Mouse (Mus musculus) telencephalon, adult 2 months (tissue): ENCODE measurements around the gene Dclk1.

Source experiments
- DNase-seq: peaks from one replicate; pipeline ENCODE4 v3.0.0-alpha.2; 2011; ENCODE audit warnings: low read depth, low spot score

The Dclk1 gene

DNA sequence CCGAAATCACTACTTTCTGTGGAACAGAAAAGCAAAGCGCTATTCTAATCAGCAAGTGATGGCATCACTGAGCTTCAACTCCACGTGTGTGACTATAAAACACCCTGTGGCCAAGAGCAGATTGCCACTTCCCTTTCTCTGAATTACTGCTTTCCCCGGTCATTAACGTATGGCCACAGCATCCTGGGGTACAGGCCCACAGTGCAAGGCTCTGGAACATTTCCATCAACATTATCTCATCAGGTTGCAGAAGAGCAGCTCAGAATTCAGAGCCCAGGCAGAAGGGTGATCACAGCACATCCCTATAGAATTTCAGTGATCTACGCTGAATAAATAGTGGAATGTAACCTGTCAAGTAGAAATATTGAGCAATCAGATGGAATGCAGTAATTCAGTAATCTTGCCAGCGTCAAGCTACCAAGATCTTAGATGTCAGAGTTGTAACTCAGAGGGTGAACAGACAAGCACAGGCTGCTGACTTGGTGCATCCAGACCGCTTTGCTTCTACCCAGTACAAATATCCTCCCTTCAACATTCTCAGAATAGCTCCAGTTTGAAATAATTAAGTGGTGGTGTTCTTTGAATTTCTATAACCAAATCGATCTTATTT lies 293.5 kb downstream of the Dclk1 start:
- no peak for DNase-seq

DNA sequence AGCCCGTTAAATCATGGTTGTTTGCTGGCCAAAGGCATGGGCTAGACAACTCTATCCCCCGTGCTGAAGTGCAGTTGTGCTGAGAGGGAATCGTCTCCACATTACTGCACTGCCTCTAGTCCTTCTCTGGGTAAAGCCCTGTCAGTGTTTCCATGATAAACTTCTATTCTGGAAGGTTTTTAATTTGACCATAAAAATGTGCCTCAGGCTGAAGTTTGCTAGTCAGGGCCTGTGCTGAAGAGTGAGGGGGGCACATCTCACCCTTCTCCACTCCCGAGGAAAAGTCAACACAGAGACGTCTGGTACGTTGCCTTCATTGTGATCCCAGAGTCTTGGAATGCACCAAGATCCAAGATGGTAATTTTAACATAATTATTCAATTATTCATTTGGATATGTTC lies 294.7 kb downstream of the Dclk1 start:
- no peak for DNase-seq

DNA sequence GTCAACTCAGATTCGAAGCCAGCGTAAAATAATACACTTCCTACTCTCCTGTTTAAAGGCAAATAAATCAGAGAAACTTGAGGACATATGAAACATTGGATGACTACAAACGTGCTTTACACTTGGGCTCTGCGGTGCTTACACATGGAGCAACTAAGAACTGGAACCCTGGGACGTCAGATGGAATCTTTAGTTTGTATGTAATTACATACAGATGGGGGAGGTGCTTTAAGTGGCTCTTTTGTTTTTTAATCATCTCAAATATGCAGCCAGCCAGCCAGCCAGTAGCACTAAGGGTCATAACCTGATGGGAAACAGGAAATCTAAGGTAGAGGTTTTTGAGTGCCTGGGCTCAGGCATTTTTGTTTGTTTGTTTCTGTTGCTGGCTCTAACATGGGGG lies 295.6 kb downstream of the Dclk1 start:
- DNase-seq: no peak

DNA sequence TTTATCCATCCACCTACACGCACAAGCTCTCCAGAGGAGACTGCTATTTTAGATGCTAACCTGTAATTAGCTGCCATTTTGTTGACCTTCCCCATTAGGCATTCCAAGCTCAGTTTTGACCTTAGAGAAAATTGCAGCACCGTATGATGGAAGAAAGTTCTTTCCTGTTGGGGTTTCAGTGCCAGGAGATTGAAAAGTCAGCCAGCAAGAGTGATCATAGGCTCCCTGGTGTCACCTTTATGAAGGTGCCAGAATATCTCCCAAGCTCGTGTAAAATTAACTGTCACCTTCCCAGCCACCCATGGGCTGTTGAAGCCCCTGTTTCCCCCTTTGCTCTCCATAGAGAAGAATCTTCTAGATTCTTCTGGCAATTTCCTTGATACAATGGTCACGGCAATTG lies 297.2 kb downstream of the Dclk1 start:
- DNase-seq: no peak

DNA sequence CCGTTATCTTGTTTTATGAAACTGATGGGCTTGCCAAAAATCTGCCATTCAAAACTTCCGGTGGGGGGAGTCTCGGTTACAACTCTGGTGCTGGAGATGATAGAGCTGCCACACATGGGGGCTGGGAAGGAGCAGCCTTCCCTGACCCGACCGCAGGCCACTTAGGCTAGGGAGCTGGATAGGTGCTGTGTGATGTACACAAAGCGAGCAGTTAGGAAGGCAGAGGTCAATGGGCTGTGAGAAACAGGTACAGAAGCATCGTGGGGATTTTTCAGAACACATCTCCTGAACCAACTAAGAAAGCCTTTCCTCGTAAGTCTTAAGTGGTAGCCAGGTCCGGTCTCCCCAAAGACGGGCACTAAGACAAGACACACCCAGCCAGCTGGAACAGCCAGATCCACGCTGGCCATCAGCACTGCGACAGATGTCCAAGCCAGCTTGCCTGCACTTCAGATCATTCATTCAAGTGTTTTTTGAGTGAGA lies 297.7 kb downstream of the Dclk1 start:
- no peak for DNase-seq

DNA sequence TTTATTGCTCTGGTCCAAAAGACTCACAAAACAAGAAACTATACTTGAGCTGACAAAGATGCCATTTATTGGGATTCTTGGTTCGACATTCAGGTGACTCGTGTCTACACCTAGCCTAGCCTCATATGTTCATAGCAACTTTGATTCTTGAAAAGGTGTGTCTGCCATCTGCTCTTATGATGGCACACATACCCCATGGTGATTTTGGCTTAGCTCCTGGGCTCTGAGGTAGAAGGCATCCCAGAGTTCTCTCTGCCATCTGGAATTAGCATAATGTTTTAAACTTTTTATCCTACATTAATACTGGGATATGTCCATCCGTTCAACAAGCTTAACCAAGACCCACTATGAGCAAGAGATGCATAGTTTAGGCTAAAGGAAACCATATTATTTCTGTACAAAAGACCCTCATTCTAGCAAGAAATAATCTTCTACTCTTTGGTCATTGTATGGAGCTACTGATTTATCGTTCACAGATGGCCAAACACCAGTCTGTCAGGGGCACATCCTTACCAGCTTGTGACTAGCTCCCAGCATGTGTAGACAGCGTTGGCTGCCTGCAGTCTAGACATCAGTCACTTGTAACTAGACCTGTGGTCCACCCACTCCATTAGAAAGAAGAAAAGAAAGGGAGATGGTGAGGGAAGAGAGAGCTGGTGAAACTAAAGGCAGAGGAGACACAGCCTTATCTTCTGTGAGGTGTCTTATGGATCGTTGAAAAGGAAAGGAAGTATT lies 298.4 kb downstream of the Dclk1 start:
- DNase-seq: no peak

DNA sequence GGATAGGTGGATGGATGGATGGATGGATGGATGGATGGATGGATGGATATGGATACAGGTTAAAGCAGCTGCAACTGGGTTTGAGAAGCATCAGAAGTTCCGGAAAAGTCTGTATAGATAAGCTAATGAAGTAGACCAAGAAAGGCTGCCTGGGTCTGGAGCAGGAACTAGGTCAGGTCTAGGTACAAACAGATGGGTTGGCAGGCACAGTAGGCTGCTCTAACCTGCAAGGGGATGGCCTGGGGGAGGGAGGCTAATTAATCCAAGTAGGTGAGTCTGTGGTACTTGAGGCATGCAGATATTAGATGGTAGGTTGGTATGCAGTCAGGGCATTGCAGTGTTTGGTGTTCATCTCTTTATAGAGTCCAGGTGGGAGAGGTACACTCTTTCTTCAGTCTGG lies 299.6 kb downstream of the Dclk1 start:
- DNase-seq: no peak

DNA sequence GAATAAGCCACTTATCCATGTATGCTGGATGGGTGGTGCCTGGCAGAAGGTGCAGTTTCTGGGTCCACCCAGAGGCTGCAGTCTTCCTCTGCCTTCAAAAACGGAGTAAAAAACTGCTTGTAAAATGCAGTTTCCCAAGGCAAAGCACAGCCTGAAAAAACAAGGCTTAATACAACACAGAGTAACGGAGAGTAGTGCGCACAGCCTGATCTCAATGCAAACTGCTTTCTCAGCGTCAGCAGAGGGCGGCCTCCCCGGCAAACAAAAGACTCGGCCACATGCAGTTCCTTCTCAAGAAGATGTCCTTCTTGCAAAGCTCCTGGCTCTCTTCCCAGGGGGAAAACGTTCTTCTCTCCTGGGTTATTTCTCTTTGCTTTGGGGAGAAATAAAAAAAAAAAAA lies 300.1 kb downstream of the Dclk1 start:
- peak; percentile 82 for DNase-seq

DNA sequence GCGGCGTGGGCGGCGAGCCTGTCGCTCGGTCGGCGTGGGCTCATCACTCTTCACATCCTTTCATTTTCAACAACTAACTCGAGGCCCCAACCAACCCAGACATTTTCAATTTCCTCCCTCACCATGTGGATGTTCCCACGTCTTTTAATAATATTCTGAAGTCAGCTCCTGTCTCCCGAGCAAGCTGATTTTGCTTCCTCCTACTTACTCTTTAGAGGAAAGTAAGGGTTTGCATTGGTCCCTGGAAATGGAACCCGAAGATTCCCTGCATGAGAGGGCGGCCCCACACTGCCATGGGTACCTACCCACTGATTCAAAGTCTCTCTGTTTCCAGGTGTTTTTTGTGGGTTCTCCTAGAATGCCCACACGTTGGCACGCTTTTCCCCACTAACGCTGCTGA lies 300.8 kb downstream of the Dclk1 start:
- peak; percentile 86 for DNase-seq

DNA sequence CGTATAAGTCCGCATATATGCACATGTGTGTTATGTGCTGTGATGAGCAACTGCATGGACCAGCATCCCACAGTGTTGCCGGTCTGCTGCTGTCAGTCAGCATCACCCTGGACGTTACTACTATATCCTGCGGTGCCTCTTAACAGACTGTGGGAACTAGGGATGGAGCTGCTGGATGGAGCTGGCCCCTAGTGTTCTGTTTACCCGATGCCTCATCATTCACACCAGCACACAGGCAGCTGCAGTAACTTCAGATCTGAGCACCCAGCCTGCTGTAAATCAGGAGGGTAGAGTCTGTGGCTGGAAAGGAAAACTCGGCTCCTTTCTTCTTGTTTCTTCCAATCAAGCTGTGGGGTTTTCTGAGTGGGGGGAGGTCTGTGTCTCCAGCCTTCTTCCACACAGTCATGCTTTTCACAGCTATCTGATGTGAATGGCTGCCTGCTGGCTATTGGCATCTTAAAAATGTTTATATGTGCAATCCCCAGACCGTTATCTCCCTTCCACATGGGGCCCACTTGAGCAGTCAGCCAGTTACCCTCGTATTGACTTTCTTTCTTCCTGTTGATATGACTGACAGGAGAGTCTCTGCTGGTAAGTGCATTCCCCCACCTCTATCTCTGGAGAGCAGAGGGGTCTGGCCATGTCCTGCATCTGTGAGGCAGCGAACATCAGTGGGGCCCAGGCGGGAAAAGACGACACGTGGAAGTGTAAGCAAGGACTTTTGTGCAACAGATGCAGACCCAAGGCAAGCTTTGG lies 301.9 kb downstream of the Dclk1 start:
- DNase-seq: no peak

DNA sequence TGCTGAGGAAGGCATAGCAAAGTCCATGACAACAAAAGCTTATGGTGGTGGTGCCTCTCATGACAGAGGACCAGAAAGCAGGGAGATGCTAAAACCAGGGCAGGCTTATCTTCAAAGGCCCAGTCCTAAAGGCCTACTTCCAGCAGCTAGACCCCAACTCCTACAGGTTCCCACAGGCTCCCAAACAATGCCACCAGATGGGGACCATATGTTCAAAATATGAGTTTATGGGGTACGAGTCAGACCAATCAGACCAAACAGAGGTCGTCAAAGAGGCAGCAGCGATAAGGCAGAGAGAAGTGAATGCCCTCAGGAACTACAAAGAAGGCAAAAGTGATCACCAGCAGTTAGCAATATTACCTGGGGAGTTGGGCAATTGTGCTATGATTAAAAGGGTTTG lies 303.1 kb downstream of the Dclk1 start:
- no peak for DNase-seq

DNA sequence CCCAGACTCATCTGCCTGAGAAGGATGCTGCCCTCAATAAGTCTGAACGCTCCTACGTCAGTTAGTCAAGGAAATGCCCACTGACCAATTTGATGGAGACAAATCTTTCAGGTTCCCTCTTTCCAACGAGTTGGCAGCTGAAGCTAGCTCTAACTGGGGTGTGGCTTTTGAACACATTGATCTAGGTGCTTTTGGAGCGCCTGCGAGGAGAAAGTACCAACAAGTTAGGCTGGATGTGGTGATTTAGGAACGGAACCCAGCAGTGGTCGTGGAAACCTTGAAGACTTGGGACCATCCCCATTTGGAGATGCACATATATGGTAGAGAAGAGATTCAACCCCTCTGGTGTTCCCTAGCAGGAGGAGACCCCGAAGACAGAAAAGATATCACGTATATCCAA lies 303.8 kb downstream of the Dclk1 start:
- no peak for DNase-seq

DNA sequence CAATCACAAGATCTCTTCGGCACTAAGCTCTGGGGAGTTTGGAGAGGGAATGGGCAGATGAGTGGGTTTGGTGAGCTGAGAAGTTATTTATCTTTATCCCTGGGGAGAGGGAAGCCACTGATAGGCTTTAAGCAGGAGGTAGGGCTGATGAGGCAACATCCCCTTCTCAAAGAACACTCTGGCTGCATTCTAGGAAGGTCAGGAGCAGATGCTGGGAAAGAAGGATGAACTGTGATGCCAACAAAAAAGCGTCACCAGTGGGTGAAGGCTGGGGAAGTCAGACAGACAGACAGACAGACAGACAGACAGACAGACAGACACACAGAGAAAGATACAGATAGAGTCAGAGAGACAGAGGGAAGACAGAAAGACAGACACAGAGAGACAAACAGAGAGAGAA lies 304.9 kb downstream of the Dclk1 start:
- no peak for DNase-seq

DNA sequence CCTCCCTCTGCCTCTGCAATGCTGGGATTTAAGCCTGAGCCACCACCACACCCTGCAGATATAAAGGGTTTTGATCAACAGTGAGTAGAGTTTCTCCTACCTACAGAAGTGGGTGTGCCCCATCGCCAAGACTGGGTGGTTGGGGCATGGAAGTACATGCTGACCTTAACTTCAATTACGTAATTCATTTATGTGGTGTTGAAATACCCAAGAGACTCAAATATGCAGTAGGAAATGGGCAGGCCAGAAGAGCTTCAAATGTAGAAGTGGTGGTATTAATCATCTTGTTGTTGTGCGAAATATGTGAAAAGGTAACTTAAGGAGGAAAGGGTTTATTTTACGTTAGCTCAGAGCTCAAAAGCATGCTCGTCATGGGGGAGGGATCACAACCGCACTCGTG lies 307.2 kb downstream of the Dclk1 start:
- DNase-seq: no peak

DNA sequence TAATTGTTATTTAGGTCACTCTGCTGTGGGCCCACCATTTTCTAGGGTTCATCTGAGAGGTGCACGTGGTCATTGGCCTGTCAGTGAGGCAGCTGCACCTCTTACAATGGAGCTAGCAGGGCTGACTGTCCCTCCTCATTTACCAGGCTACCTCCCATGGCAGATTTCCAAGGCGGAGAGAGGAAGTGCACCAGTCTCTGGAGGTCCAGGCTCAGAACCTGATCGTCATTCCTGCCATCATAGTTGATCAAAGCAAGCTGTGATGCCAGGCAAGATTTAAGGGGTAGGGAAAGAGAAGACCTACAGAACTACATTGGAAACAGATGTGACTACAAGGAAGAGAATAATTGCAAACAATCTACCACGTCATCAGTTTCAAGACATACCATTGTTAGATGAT lies 308.8 kb downstream of the Dclk1 start:
- no peak for DNase-seq

DNA sequence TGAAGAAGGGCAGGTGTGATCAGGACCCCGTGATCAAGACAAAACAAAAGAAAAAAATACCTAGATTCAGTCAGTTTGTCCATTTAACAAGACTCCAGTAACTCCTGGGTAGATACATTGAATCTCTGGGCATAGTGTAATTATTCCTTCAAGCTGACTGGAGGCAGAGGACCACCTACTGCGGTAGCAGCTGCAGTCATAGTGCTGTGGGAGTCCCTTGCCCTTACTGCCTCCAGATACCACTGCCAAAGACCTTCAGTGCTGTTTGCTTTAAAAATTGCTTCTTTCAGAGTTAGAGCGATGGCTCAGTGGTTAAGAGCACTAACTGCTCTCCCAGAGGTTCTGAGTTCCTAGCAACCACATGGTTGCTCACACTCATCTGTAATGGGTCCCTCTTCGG lies 309.7 kb downstream of the Dclk1 start:
- DNase-seq: no peak

DNA sequence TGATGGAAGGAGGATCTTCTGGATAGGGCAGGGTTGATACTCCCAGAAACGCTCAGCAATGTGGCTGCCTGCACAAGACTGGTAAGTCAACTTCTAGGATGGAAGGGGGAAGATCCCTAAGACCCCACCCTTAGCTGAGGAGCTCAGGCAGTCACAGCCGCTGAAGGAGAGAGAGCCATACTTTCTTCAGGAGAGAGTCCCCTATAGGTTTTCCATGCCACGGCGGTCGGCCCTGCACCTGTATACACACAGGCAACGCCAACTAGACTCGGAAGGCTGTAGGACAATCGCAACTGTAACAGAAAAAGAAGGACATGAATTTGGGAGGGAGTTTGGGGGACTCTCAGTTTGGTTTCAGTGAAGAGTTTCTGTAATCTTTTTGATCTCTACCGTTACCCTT lies 310.9 kb downstream of the Dclk1 start:
- no peak for DNase-seq

DNA sequence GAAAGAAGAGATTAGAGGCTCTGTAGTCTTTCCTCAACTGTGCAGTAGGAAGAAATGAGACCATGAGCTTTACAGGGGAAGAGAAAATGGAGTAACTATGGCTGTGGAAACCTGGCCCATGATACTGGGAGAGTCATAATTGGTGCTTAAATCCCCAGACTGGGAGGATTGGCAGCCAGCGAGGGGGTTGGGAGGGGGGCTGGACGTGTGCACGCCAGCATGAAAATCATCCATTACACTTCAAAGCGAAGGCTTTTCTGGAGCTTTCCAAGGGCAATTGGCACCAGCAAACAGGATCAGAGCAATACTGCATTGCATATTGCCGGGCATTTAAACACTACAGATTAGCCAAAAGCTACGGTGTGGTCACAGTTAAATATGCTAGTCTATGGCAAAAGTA lies 313.7 kb downstream of the Dclk1 start:
- DNase-seq: no peak

DNA sequence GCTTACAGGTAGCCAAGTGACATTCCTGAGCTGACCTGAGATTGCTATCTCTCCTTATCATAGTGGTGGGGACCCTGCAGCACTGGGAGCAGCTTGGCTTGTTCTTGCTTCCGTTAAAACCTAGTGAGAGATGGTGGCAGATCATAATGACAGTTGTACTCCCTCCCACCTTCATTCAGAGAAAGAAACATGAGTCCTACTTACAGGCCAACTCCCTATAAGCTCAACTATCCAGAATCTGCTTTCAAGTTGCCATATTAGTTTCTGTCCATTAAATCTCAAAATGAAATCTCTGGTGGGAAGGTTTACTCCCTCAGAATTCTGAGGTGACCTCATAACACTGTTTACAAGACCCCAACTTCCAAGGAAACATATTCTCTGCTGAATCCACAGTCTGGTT lies 316.4 kb downstream of the Dclk1 start:
- DNase-seq: no peak

DNA sequence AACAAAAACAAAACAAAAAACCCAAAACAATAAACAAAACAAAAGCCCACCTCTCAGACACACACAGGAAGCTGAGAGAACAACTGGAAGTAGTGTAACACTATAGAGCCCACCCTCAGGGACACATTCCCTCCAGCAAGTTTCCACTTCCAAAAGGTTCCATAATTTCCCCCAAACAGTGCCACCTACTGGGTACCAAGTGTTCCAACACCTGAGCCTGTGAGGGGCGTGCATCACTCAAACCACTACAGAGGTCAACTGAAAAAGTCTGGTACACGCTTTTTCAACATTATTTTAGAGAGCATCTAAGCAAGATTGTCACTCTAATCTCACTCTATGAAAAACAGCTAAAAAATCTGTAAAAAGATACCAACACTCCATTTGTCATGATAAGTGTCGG lies 325.3 kb downstream of the Dclk1 start:
- no peak for DNase-seq

DNA sequence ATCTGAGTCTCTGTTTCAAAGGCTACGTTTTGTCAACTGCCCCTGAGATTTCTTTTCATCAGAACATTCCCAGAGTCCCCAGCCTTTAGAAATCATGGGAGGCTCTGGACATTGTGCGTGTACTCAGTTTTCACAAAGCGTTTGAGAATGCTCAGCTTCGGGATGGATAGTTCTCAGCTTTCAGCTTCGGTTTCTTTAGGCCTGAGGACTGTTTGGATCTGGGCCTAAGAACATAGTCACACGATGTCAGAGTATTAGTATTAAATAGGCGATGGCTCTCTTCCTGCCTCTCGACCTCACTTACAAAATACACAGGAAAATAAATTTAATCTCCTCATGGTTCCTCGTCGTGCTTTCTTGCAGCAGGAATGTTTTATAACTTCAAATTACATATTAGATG lies 327.4 kb downstream of the Dclk1 start:
- no peak for DNase-seq

DNA sequence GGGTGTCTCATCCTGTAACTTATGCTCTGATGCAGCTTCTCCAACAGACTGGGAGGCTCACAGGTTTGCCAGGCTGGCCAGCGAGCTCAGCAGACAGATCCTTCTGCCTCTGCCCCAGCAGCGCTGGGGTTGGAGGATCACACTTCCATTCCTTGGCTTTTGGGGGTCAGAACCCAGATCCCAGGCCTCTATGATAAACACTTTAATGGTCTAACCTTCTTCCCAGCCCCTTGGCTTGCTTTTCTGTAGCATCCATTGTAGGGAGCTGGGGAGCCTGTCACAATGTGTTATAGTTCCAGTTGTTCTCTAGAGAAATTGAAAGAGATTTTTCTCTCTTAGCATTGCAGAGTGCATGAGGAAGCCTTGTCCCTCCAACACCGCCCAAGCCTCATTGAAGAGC lies 328.9 kb downstream of the Dclk1 start:
- peak; percentile 5 for DNase-seq
